Mouse (Mus musculus) E14TG2a.4 (cell line): ENCODE data around the gene Ankrd54.

ENCODE experiments used
- CTCF ChIP-seq: conservative IDR thresholded peaks from 2 replicates; pipeline ENCODE4 v1.5.1; 2014; ENCODE audit warnings: low read length
- POU5F1 ChIP-seq: IDR thresholded peaks from 2 replicates; pipeline ENCODE4 v1.6.1; 2014; ENCODE audit warnings: low read length, borderline replicate concordance

DNA sequence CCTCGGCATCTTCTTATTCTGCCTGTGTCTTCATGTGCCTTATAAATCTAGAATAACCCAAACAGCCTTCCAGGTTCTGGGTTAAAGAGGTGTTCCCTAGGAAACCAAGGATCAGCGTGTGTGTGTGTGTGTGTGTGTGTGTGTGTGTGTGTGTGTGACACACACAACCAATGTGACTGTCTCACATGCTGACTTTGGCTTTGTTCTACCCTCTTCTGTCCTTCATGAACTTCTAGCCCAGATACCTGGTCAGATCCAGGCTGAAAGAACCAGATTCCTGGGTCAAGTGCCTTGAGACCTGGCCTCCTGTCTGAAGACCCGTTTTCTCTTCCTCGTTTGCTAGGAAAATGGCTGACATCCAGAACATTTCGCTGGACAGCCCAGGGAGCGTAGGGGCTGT, 21.1 kb downstream of the Ankrd54 start, which contains the start of gene Galr3:
- TF ChIP-seq CTCF (no peak), POU5F1 (no peak)
